ENCODE assay signal across 21 mouse cellular contexts in genomic region chrX:52746849-52747248, GRCm38 (mm10). TPM values are rescaled to one million over a fixed set of nuclear protein-coding genes. Genes with fewer than 3 reads are reported as not detected.
A peak's percentile ranks its signal among the peaks of the same experiment; 100 is the strongest.
DNase-seq lines count a peak whose midpoint lies in the region; ATAC-seq lines count a peak whose summit lies in the region.
"Had no signal": no experiment of that assay in that cellular context is flagged by ENCODE, and none has a peak within 500 bp of the region (broad histone marks: within the 10 kb centered on the region; RNA-seq: fewer than 3 reads in every experiment).

No protein-coding gene starts in this region.

- no peaks in the 10 kb centered on the region for H3K9me3 ChIP-seq in hindbrain, embryonic 11.5 days (ENCODE audit: control insufficient read depth, low read length)
- H3K9me3 ChIP-seq in hindbrain, embryonic 12.5 days (replicated peaks), result no peaks in the 10 kb centered on the region
- no peaks in the 10 kb centered on the region for H3K9me3 ChIP-seq in midbrain, embryonic 11.5 days (ENCODE audit: control insufficient read depth, low read length)
- H3K9me3 ChIP-seq in midbrain, embryonic 15.5 days, result no peaks in the 10 kb centered on the region
- no peaks in the 10 kb centered on the region for H3K9me3 ChIP-seq in embryonic facial prominence, embryonic 11.5 days (replicated peaks; ENCODE audit: control insufficient read depth, low read length)
- no peaks in the 10 kb centered on the region for H3K9me3 ChIP-seq in liver, embryonic 12.5 days (replicated peaks)
- H3K9me3 ChIP-seq: embryonic facial prominence, embryonic 12.5 days; heart, embryonic 15.5 days; intestine, embryonic 15.5 days; lung, embryonic 15.5 days had no signal

- DNase-seq in hindbrain, embryonic 11.5 days (ENCODE audit: low spot score), result peak; percentile 40
- peak; percentile 88 for DNase-seq in midbrain, embryonic 11.5 days (ENCODE audit: low spot score, missing footprints)
- peak; percentile 86 for DNase-seq in R1 (ENCODE audit: low read depth, low spot score)
- DNase-seq in embryonic facial prominence, embryonic 11.5 days (ENCODE audit: low spot score), result peak; percentile 14
- no peak for DNase-seq in right cerebral cortex, postnatal 36 days (ENCODE audit: low spot score in 2 of 2)
- DNase-seq: adrenal gland, postnatal 36 days; forebrain, postnatal 0 days; gastrocnemius, adult 2 months; heart, adult 11 months; thymus, adult 18-20 months had no signal

- H3K9ac ChIP-seq in hindbrain, embryonic 11.5 days (ENCODE audit: low read depth, low read length), result no peak overlapping the region
- H3K9ac ChIP-seq in hindbrain, embryonic 12.5 days, result no peak overlapping the region
- no peak overlapping the region for H3K9ac ChIP-seq in midbrain, embryonic 11.5 days (ENCODE audit: low read length)
- H3K9ac ChIP-seq in midbrain, embryonic 15.5 days, result no peak overlapping the region
- no peak overlapping the region for H3K9ac ChIP-seq in embryonic facial prominence, embryonic 11.5 days (replicated peaks; ENCODE audit: low read length)
- no peak overlapping the region for H3K9ac ChIP-seq in liver, embryonic 12.5 days
- H3K9ac ChIP-seq: embryonic facial prominence, embryonic 12.5 days; forebrain, postnatal 0 days; heart, embryonic 15.5 days; intestine, embryonic 15.5 days; lung, embryonic 15.5 days had no signal

- no peak overlapping the region for H3K4me3 ChIP-seq in hindbrain, embryonic 11.5 days (ENCODE audit: low read depth, low read length)
- no peak overlapping the region for H3K4me3 ChIP-seq in hindbrain, embryonic 12.5 days
- no peak overlapping the region for H3K4me3 ChIP-seq in midbrain, embryonic 11.5 days (ENCODE audit: low read depth, low read length)
- no peak overlapping the region for H3K4me3 ChIP-seq in midbrain, embryonic 15.5 days
- H3K4me3 ChIP-seq in embryonic facial prominence, embryonic 11.5 days (ENCODE audit: low read depth, low read length), result no peak overlapping the region
- H3K4me3 ChIP-seq in liver, embryonic 12.5 days, result no peak overlapping the region
- H3K4me3 ChIP-seq: embryonic facial prominence, embryonic 12.5 days; gastrocnemius, adult 2 months; intestine, embryonic 15.5 days; lung, embryonic 15.5 days had no signal

- no peaks in the 10 kb centered on the region for H3K4me1 ChIP-seq in hindbrain, embryonic 11.5 days (replicated peaks; ENCODE audit: control insufficient read depth, insufficient read depth, low read length)
- H3K4me1 ChIP-seq in hindbrain, embryonic 12.5 days, result no peaks in the 10 kb centered on the region
- H3K4me1 ChIP-seq in midbrain, embryonic 11.5 days (ENCODE audit: control insufficient read depth, insufficient read depth, low read length), result 0 out of 2 replicates have a peak, but pooled peaks cover 2% of the 10 kb centered on the region
- peaks cover 4% of the 10 kb centered on the region; the same call in 1 of the 2 replicates for H3K4me1 ChIP-seq in midbrain, embryonic 15.5 days
- H3K4me1 ChIP-seq in embryonic facial prominence, embryonic 11.5 days (ENCODE audit: control insufficient read depth, insufficient read depth, low read length), result no peaks in the 10 kb centered on the region
- no peaks in the 10 kb centered on the region for H3K4me1 ChIP-seq in liver, embryonic 12.5 days
- H3K4me1 ChIP-seq: embryonic facial prominence, embryonic 12.5 days; intestine, embryonic 15.5 days; lung, embryonic 15.5 days had no signal

- no peaks in the 10 kb centered on the region for H3K27me3 ChIP-seq in hindbrain, embryonic 11.5 days (ENCODE audit: control insufficient read depth, insufficient read depth, low read length)
- H3K27me3 ChIP-seq in hindbrain, embryonic 12.5 days, result peaks cover 14% of the 10 kb centered on the region
- no peaks in the 10 kb centered on the region for H3K27me3 ChIP-seq in midbrain, embryonic 11.5 days (ENCODE audit: control insufficient read depth, insufficient read depth, low read length)
- H3K27me3 ChIP-seq in midbrain, embryonic 15.5 days (replicated peaks), result no peaks in the 10 kb centered on the region; the same call in 1 of the 2 replicates
- H3K27me3 ChIP-seq in embryonic facial prominence, embryonic 11.5 days (ENCODE audit: control insufficient read depth, insufficient read depth, low read length), result no peaks in the 10 kb centered on the region
- peaks cover 42% of the 10 kb centered on the region for H3K27me3 ChIP-seq in liver, embryonic 12.5 days (replicated peaks)
- H3K27me3 ChIP-seq: CH12.LX had no signal

- WGBS in hindbrain, embryonic 11.5 days, result 15% methylated on average over 1 of the region's 1 CpGs
- WGBS in hindbrain, embryonic 12.5 days, result 29% methylated on average over 1 of the region's 1 CpGs
- 17% methylated on average over 1 of the region's 1 CpGs for WGBS in midbrain, embryonic 11.5 days
- 38% methylated on average over 1 of the region's 1 CpGs for WGBS in midbrain, embryonic 15.5 days
- WGBS in embryonic facial prominence, embryonic 11.5 days, result 32% methylated on average over 1 of the region's 1 CpGs
- 37% methylated on average over 1 of the region's 1 CpGs for WGBS in liver, embryonic 12.5 days (ENCODE audit: insufficient replicate concordance)

- no peak overlapping the region for H3K27ac ChIP-seq in hindbrain, embryonic 11.5 days (ENCODE audit: low read depth, low read length)
- no peak overlapping the region for H3K27ac ChIP-seq in hindbrain, embryonic 12.5 days
- H3K27ac ChIP-seq in midbrain, embryonic 11.5 days (ENCODE audit: low read depth, low read length), result peak overlapping the region; percentile 35; the same call in 1 of the 2 replicates
- no peak overlapping the region for H3K27ac ChIP-seq in midbrain, embryonic 15.5 days
- no peak overlapping the region for H3K27ac ChIP-seq in embryonic facial prominence, embryonic 11.5 days (replicated peaks; ENCODE audit: low read depth, low read length)
- H3K27ac ChIP-seq in liver, embryonic 12.5 days, result no peak overlapping the region
- H3K27ac ChIP-seq: embryonic facial prominence, embryonic 12.5 days; gastrocnemius, adult 2 months; heart, embryonic 15.5 days; intestine, embryonic 15.5 days; lung, embryonic 15.5 days had no signal

- H3K36me3 ChIP-seq in hindbrain, embryonic 11.5 days (ENCODE audit: control insufficient read depth, insufficient read depth, low read length), result no peaks in the 10 kb centered on the region
- H3K36me3 ChIP-seq in hindbrain, embryonic 12.5 days, result no peaks in the 10 kb centered on the region
- no peaks in the 10 kb centered on the region for H3K36me3 ChIP-seq in midbrain, embryonic 11.5 days (ENCODE audit: control insufficient read depth, insufficient read depth, low read length)
- H3K36me3 ChIP-seq in midbrain, embryonic 15.5 days (replicated peaks), result no peaks in the 10 kb centered on the region
- no peaks in the 10 kb centered on the region for H3K36me3 ChIP-seq in embryonic facial prominence, embryonic 11.5 days (replicated peaks; ENCODE audit: control insufficient read depth, insufficient read depth, low read depth, low read length)
- H3K36me3 ChIP-seq in liver, embryonic 12.5 days, result no peaks in the 10 kb centered on the region
- H3K36me3 ChIP-seq: embryonic facial prominence, embryonic 12.5 days; heart, embryonic 15.5 days; intestine, embryonic 15.5 days; lung, embryonic 15.5 days had no signal

- H3K4me2 ChIP-seq in hindbrain, embryonic 11.5 days (replicated peaks; ENCODE audit: low read depth, low read length), result no peak overlapping the region
- no peak overlapping the region for H3K4me2 ChIP-seq in hindbrain, embryonic 12.5 days (replicated peaks)
- H3K4me2 ChIP-seq in midbrain, embryonic 11.5 days, result no peak overlapping the region
- no peak overlapping the region for H3K4me2 ChIP-seq in midbrain, embryonic 15.5 days
- no peak overlapping the region for H3K4me2 ChIP-seq in embryonic facial prominence, embryonic 11.5 days (ENCODE audit: low read depth, low read length)
- no peak overlapping the region for H3K4me2 ChIP-seq in liver, embryonic 12.5 days
- H3K4me2 ChIP-seq: embryonic facial prominence, embryonic 12.5 days; heart, embryonic 15.5 days; liver, embryonic 11.5 days; lung, embryonic 15.5 days had no signal

- no peak for ATAC-seq in hindbrain, embryonic 11.5 days (ENCODE audit: low FRiP score)
- ATAC-seq in hindbrain, embryonic 12.5 days (ENCODE audit: low FRiP score), result no peak
- ATAC-seq in midbrain, embryonic 11.5 days (ENCODE audit: low FRiP score), result peak; percentile 77
- ATAC-seq in midbrain, embryonic 15.5 days (replicated peaks), result no peak
- ATAC-seq in embryonic facial prominence, embryonic 11.5 days (replicated peaks; ENCODE audit: insufficient number of reproducible peaks, low FRiP score, low TSS enrichment, low read depth), result 0 out of 2 replicates have a peak, but pooled peaks have one; percentile 18
- no peak for ATAC-seq in liver, embryonic 12.5 days
- ATAC-seq: forebrain, postnatal 0 days; intestine, embryonic 15.5 days; Patski had no signal

RNA-seq across cellular contexts. Expression of gene Ccdc160, which starts 44.2 kb away (rescaled TPM):
- 4.7 and 5.6 TPM in 2 replicates for polyA plus RNA-seq in hindbrain, embryonic 11.5 days (2014; fragmentation: Nextera tagmentation; extraction: Ambion mirVana)
- 4.1 and 4.6 TPM in 2 replicates for polyA plus RNA-seq in hindbrain, embryonic 12.5 days (2016; fragmentation: Nextera tagmentation; extraction: Ambion mirVana)
- polyA plus RNA-seq in midbrain, embryonic 11.5 days (2014; fragmentation: Nextera tagmentation; extraction: Ambion mirVana), result 8.6 and 9.5 TPM in 2 replicates
- 5.8 and 7.9 TPM in 2 replicates for polyA plus RNA-seq in midbrain, embryonic 15.5 days (2015; fragmentation: Nextera tagmentation; extraction: Ambion mirVana)
- polyA plus RNA-seq in embryonic facial prominence, embryonic 11.5 days (2014; fragmentation: Nextera tagmentation; extraction: Ambion mirVana), result 2.2 and 3.1 TPM in 2 replicates
- 0.11 and 0.18 TPM in 2 replicates for polyA plus RNA-seq in liver, embryonic 12.5 days (2016; fragmentation: Nextera tagmentation; extraction: Ambion mirVana)
- polyA plus RNA-seq: large intestine, adult 2 months had no signal

Comparison
In these comparisons a context has a peak if more than half of its experiments do, and no peak if none do; other contexts are left out.
1. ATAC-seq: peak in midbrain, embryonic 11.5 days (single experiment) and embryonic facial prominence, embryonic 11.5 days (single experiment); none in hindbrain, embryonic 11.5 days (single experiment), hindbrain, embryonic 12.5 days (single experiment), midbrain, embryonic 15.5 days (single experiment) and liver, embryonic 12.5 days (single experiment).
2. DNase-seq: peak in hindbrain, embryonic 11.5 days (single experiment), midbrain, embryonic 11.5 days (single experiment), R1 (single experiment) and embryonic facial prominence, embryonic 11.5 days (single experiment); none in right cerebral cortex, postnatal 36 days (0 of 2).